Mouse (Mus musculus) Patski (cell line): ENCODE measurements around the gene Cers6. TPM values are rescaled to one million over a fixed set of nuclear protein-coding genes. Genes with fewer than 3 reads are reported as not detected.

Source experiments
- ATAC-seq: fragments of 100-300 bp; one replicate; pipeline ENCODE4 v1.8.0; 2021
- CTCF ChIA-PET: fragments of 350-600 bp; sonication (Branson Sonifier 250); formaldehyde crosslinking; loops from one replicate; lab custom pipeline; 2022; ENCODE audit warnings: inconsistent platforms; lab: Charles Lee
- POLR2A ChIA-PET: fragments of 350-600 bp; sonication (Branson Sonifier 250); formaldehyde crosslinking; loops from one replicate; lab custom pipeline; 2022; ENCODE audit warnings: antibody characterized with exemption, inconsistent platforms; lab: Charles Lee
- DNase-seq: peaks from one replicate; pipeline ENCODE4 v3.0.0-alpha.2; 2011; ENCODE audit warnings: low read depth, low spot score
- H3K27me3 ChIP-seq: fragments of 371-371 bp; one replicate; pipeline ENCODE4 v1.5.1; 2021
- CTCF ChIP-seq: fragments of 100-300 bp; IDR thresholded peaks from one replicate; pipeline ENCODE4 v1.5.1; 2021
- in situ Hi-C: fragments of 300-500 bp; cut with MboI; formaldehyde crosslinking; loops from 3 replicates; pipeline ENCODE4 v1.11.1; 2018; ENCODE audit warnings: low pct_unique_long_range_greater_than_20kb, mixed read lengths
- polyA plus RNA-seq: library from polyadenylated mRNA; unstranded; gene quantifications from one replicate; pipeline ENCODE4 v1.2.3, GENCODE M21; 2021

Cers6 gene
- polyA plus RNA-seq, 1 experiment from 2014 or later, result 24.8 TPM

GRCm38 (mm10) chr2:69053210-69053858 lies 192.1 kb downstream of the Cers6 start:
- no peaks in the 10 kb centered on the region for H3K27me3 ChIP-seq
- no peak for DNase-seq
- ChIA-PET CTCF (interaction anchor here (1.1 kb wide), 2 partner anchors 8 to 213 kb away, joined by 3 to 4 read pairs; no protein-coding TSS in a partner anchor), POLR2A (no interaction called here)
- in situ Hi-C loops, result no loop called here
- no peak for ATAC-seq
- TF ChIP-seq CTCF, result no peak

GRCm38 (mm10) chr2:69054279-69054678 lies 193.0 kb downstream of the Cers6 start:
- in situ Hi-C loops, result no loop called here
- CTCF ChIA-PET, result interaction anchor here (0.6 to 2.4 kb wide), 3 partner anchors 11 to 193 kb away, joined by 3 to 7 read pairs (median 4); partner anchors contain the start of gene Cers6
- ATAC-seq (no peak), DNase-seq (no peak)
- no peaks in the 10 kb centered on the region for H3K27me3 ChIP-seq
- POLR2A ChIA-PET, result no interaction called here
- no peak for TF ChIP-seq CTCF

- POLR2A ChIA-PET, result no interaction called here
- in situ Hi-C loops, result no loop called here
- TF ChIP-seq CTCF, result no peak
- DNase-seq (no peak), ATAC-seq (no peak)
- CTCF ChIA-PET, result interaction anchor here (1.1 to 2.4 kb wide), 2 partner anchors 12 to 23 kb away, joined by 4 to 7 read pairs; no protein-coding TSS in a partner anchor
- no peaks in the 10 kb centered on the region for H3K27me3 ChIP-seq
Observed at GRCm38 (mm10) chr2:69055174-69055573, 193.9 kb downstream of the Cers6 start.

- in situ Hi-C loops, result no loop called here
- peak; percentile 67 for TF ChIP-seq CTCF
- ATAC-seq (no peak), DNase-seq (no peak)
- ChIA-PET POLR2A (interaction anchor here (0.7 kb wide), 1 partner anchor 32 kb away, joined by 3 read pairs; no protein-coding TSS in a partner anchor), CTCF (interaction anchor here (0.8 to 2.5 kb wide), 9 partner anchors 8 to 304 kb away, joined by 3 to 14 read pairs (median 3); no protein-coding TSS in a partner anchor)
- H3K27me3 ChIP-seq, result no peaks in the 10 kb centered on the region
Observed at GRCm38 (mm10) chr2:69061313-69061712, 200.1 kb downstream of the Cers6 start.

- in situ Hi-C loops, result no loop called here
- no peak for DNase-seq
- ChIA-PET CTCF (interaction anchor here (0.9 to 2.5 kb wide), 5 partner anchors 9 to 305 kb away, joined by 3 to 14 read pairs (median 4); no protein-coding TSS in a partner anchor), POLR2A (no interaction called here)
- ATAC-seq, result no peak
- TF ChIP-seq CTCF, result no peak
- no peaks in the 10 kb centered on the region for H3K27me3 ChIP-seq
Observed at GRCm38 (mm10) chr2:69061910-69062689, 200.9 kb downstream of the Cers6 start.

GRCm38 (mm10) chr2:69064759-69065158 lies 203.5 kb downstream of the Cers6 start:
- ATAC-seq (no peak), DNase-seq (no peak)
- ChIA-PET POLR2A (no interaction called here), CTCF (no interaction called here)
- TF ChIP-seq CTCF, result no peak
- in situ Hi-C loops, result no loop called here
- H3K27me3 ChIP-seq, result no peaks in the 10 kb centered on the region

GRCm38 (mm10) chr2:69071440-69072235 lies 210.4 kb downstream of the Cers6 start:
- in situ Hi-C loops, result no loop called here
- CTCF ChIA-PET, result interaction anchor here (0.7 kb wide), 1 partner anchor 25 kb away, joined by 3 read pairs; no protein-coding TSS in a partner anchor

GRCm38 (mm10) chr2:69077189-69077588 lies 215.9 kb downstream of the Cers6 start:
- no peaks in the 10 kb centered on the region for H3K27me3 ChIP-seq
- peak; percentile 74 for ATAC-seq
- POLR2A ChIA-PET, result no interaction called here
- DNase-seq, result peak; percentile 54
- CTCF ChIA-PET, result interaction anchor here (1.1 to 1.3 kb wide), 3 partner anchors 10 to 16 kb away, joined by 3 to 5 read pairs (median 3); no protein-coding TSS in a partner anchor
- in situ Hi-C loops, result no loop called here
- no peak for TF ChIP-seq CTCF

More at GRCm38 (mm10) chr2:69071440-69072235, 210.4 kb downstream of the Cers6 start:
- POLR2A ChIA-PET, result interaction anchor here (0.6 kb wide), 1 partner anchor 287 kb away, joined by 3 read pairs; no protein-coding TSS in a partner anchor
- ATAC-seq (peak; percentile 57), DNase-seq (no peak)
- H3K27me3 ChIP-seq, result no peaks in the 10 kb centered on the region
- no peak for TF ChIP-seq CTCF

- ATAC-seq (no peak), DNase-seq (no peak)
- ChIA-PET POLR2A (no interaction called here), CTCF (no interaction called here)
- no peaks in the 10 kb centered on the region for H3K27me3 ChIP-seq
- no peak for TF ChIP-seq CTCF
- in situ Hi-C loops, result no loop called here
Observed at GRCm38 (mm10) chr2:69080760-69081159, 219.5 kb downstream of the Cers6 start.
